Mouse (Mus musculus): Measurements from ENCODE around the gene Olfr1428. TPM values are rescaled to one million over a fixed set of nuclear protein-coding genes. Genes with fewer than 3 reads are reported as not detected.
"Not testable (repeated sequence)": the region's sequence is repeated elsewhere in the genome, so short reads cannot be mapped to it uniquely, and the experiment has no call there.

Olfr1428 gene
- polyA plus RNA-seq, 1 experiment from 2014 or later = not detected

- WGBS = 57% methylated on average over 1 of the region's 1 CpGs
- H3K27me3 ChIP-seq; H3K36me3 ChIP-seq; H3K4me3 ChIP-seq; H3K27ac ChIP-seq; H3K4me1 ChIP-seq (replicated peaks); H3K4me2 ChIP-seq; ATAC-seq (replicated peaks; ENCODE audit: insufficient number of reproducible peaks, insufficient read depth, low FRiP score, low read depth); H3K9me3 ChIP-seq (replicated peaks); H3K9ac ChIP-seq: not testable (repeated sequence)
Observed at GRCm38 (mm10) chr19:12067806-12068205, 47.9 kb downstream of the Olfr1428 start.

- H3K27ac ChIP-seq; ATAC-seq (replicated peaks; ENCODE audit: insufficient number of reproducible peaks, insufficient read depth, low FRiP score, low read depth); H3K36me3 ChIP-seq; H3K27me3 ChIP-seq; H3K4me2 ChIP-seq; H3K9ac ChIP-seq; H3K4me3 ChIP-seq; H3K9me3 ChIP-seq (replicated peaks); H3K4me1 ChIP-seq (replicated peaks): not testable (repeated sequence)
- WGBS = 87% methylated on average over 1 of the region's 1 CpGs
Observed at GRCm38 (mm10) chr19:12062582-12062981, 53.1 kb downstream of the Olfr1428 start, which contains the start of gene Olfr1424. TSS of gene Olfr1424 (minus strand) at chr19:12062682.

Other genes starting within 250 kb of the Olfr1428 start
- not detected in 2 replicates for gene Olfr1419, start 240.8 kb downstream of the Olfr1428 start, polyA plus RNA-seq (2015; fragmentation: Nextera tagmentation; extraction: Ambion mirVana)
- 0.05 and 0.28 TPM in 2 replicates for gene Olfr1420, start 229.3 kb downstream of the Olfr1428 start, polyA plus RNA-seq (2015; fragmentation: Nextera tagmentation; extraction: Ambion mirVana)
- gene Patl1, start 203.5 kb downstream of the Olfr1428 start, polyA plus RNA-seq (2015; fragmentation: Nextera tagmentation; extraction: Ambion mirVana) = 17.2 and 17.3 TPM in 2 replicates
- 4.3 and 4.4 TPM in 2 replicates for gene Osbp, start 150.0 kb downstream of the Olfr1428 start, polyA plus RNA-seq (2015; fragmentation: Nextera tagmentation; extraction: Ambion mirVana)
- gene Olfr1423, start 74.6 kb downstream of the Olfr1428 start, polyA plus RNA-seq (2015; fragmentation: Nextera tagmentation; extraction: Ambion mirVana) = 0.03 TPM in 1 of 2 replicates, not detected in the other
- not detected in 2 replicates for gene Olfr1424, start 53.2 kb downstream of the Olfr1428 start, polyA plus RNA-seq (2015; fragmentation: Nextera tagmentation; extraction: Ambion mirVana)
- gene Olfr1425, start 38.2 kb downstream of the Olfr1428 start, polyA plus RNA-seq (2015; fragmentation: Nextera tagmentation; extraction: Ambion mirVana) = not detected in 2 replicates
- not detected in 2 replicates for gene Olfr1426, start 23.9 kb downstream of the Olfr1428 start, polyA plus RNA-seq (2015; fragmentation: Nextera tagmentation; extraction: Ambion mirVana)
- gene Olfr1427, start 12.6 kb downstream of the Olfr1428 start, polyA plus RNA-seq (2015; fragmentation: Nextera tagmentation; extraction: Ambion mirVana) = not detected in 2 replicates
- gene Olfr76, start 7.3 kb upstream of the Olfr1428 start, polyA plus RNA-seq (2015; fragmentation: Nextera tagmentation; extraction: Ambion mirVana) = not detected in 2 replicates
- gene Olfr1555-ps1, start 54.2 kb upstream of the Olfr1428 start, polyA plus RNA-seq (2015; fragmentation: Nextera tagmentation; extraction: Ambion mirVana) = not detected in 2 replicates
- not detected in 2 replicates for gene Olfr1431, start 84.7 kb upstream of the Olfr1428 start, polyA plus RNA-seq (2015; fragmentation: Nextera tagmentation; extraction: Ambion mirVana)
- gene Olfr1432, start 116.7 kb upstream of the Olfr1428 start, polyA plus RNA-seq (2015; fragmentation: Nextera tagmentation; extraction: Ambion mirVana) = not detected in 2 replicates
- gene Olfr262, start 125.8 kb upstream of the Olfr1428 start, polyA plus RNA-seq (2015; fragmentation: Nextera tagmentation; extraction: Ambion mirVana) = not detected in 2 replicates
- gene Olfr235, start 145.1 kb upstream of the Olfr1428 start, polyA plus RNA-seq (2015; fragmentation: Nextera tagmentation; extraction: Ambion mirVana) = not detected in 2 replicates
- gene Olfr1434, start 164.0 kb upstream of the Olfr1428 start, polyA plus RNA-seq (2015; fragmentation: Nextera tagmentation; extraction: Ambion mirVana) = not detected in 2 replicates
- gene Olfr1436, start 183.2 kb upstream of the Olfr1428 start, polyA plus RNA-seq (2015; fragmentation: Nextera tagmentation; extraction: Ambion mirVana) = not detected in 2 replicates
- gene Olfr1437, start 209.2 kb upstream of the Olfr1428 start, polyA plus RNA-seq (2015; fragmentation: Nextera tagmentation; extraction: Ambion mirVana) = not detected in 2 replicates
- gene Olfr1438-ps1, start 220.0 kb upstream of the Olfr1428 start, polyA plus RNA-seq (2015; fragmentation: Nextera tagmentation; extraction: Ambion mirVana) = not detected in 2 replicates

Measured in heart, embryonic 15.5 days (tissue).